Mouse (Mus musculus): ENCODE measurements around the gene Heatr5b. TPM values are rescaled to one million over a fixed set of nuclear protein-coding genes. Genes with fewer than 3 reads are reported as not detected.

Heatr5b gene
- total RNA-seq (2014; rRNA removed) = 52.0 and 56.6 TPM in 2 replicates
- polyA plus RNA-seq (2015; fragmentation: Nextera tagmentation; extraction: Ambion mirVana) = 11.5 and 11.7 TPM in 2 replicates

- ATAC-seq (ENCODE audit: low FRiP score) (peak; percentile 98), DNase-seq (ENCODE audit: low spot score) (peak; percentile 99)
- no peak for TF ChIP-seq CTCF (IDR thresholded peaks at IDR 0.05)
- Histone ChIP-seq H3K27me3 (ENCODE audit: insufficient read depth, low read length) (no peaks in the 10 kb centered on the region), H3K36me3 (ENCODE audit: insufficient read depth, low read length) (peaks cover 22% of the 10 kb centered on the region), H3K4me3 (ENCODE audit: low read depth, low read length) (peak within 1 kb of the TSS; percentile 85), H3K27ac (ENCODE audit: low read depth, low read length) (peak within 1 kb of the TSS; percentile 78), H3K9ac (replicated peaks; ENCODE audit: low read length, poor library complexity, severe bottlenecking) (peak within 1 kb of the TSS; percentile 85), H3K9me3 (ENCODE audit: low read length) (no peaks in the 10 kb centered on the region), H3K4me2 (ENCODE audit: low read depth, low read length, poor library complexity, severe bottlenecking) (peak within 1 kb of the TSS; percentile 89), H3K4me1 (ENCODE audit: insufficient read depth, low read length) (no peaks in the 10 kb centered on the region)
- under 1% methylated on average over 81 of the region's 81 CpGs for WGBS
These were observed at the start of gene Heatr5b, which contains the start of gene Gpatch11 for GRCm38 (mm10) chr17:78834856-78835835. Heatr5b (minus strand) TSS chr17:78835364. Gpatch11 (plus strand) TSS chr17:78835567.

- H3K4me1 ChIP-seq (ENCODE audit: insufficient read depth, low read length) = no peaks in the 10 kb centered on the region
- no peak overlapping the region for H3K27ac ChIP-seq (ENCODE audit: low read depth, low read length)
- DNase-seq (ENCODE audit: low spot score) (no peak), ATAC-seq (ENCODE audit: low FRiP score) (no peak)
- H3K9ac ChIP-seq (replicated peaks; ENCODE audit: low read length, poor library complexity, severe bottlenecking) = no peak overlapping the region
- no peak overlapping the region for H3K4me3 ChIP-seq (ENCODE audit: low read depth, low read length)
- TF ChIP-seq CTCF (IDR thresholded peaks at IDR 0.05) = no peak
- H3K4me2 ChIP-seq (ENCODE audit: low read depth, low read length, poor library complexity, severe bottlenecking) = no peak overlapping the region
- no peaks in the 10 kb centered on the region for H3K9me3 ChIP-seq (ENCODE audit: low read length)
- H3K27me3 ChIP-seq (ENCODE audit: insufficient read depth, low read length) = no peaks in the 10 kb centered on the region
- H3K36me3 ChIP-seq (ENCODE audit: insufficient read depth, low read length) = no peaks in the 10 kb centered on the region
- WGBS = 87% methylated on average over 4 of the region's 4 CpGs
These were observed 48.1 kb upstream of the Heatr5b start for GRCm38 (mm10) chr17:78883291-78883690.

GRCm38 (mm10) chr17:78882401-78883112 is 47.4 kb upstream of the Heatr5b start, which contains the start of gene Eif2ak2:
Eif2ak2 (minus strand) TSS chr17:78882573.
- Histone ChIP-seq H3K9ac (replicated peaks; ENCODE audit: low read length, poor library complexity, severe bottlenecking) (peak within 1 kb of the TSS; percentile 55), H3K36me3 (ENCODE audit: insufficient read depth, low read length) (no peaks in the 10 kb centered on the region), H3K27ac (ENCODE audit: low read depth, low read length) (peak within 1 kb of the TSS; percentile 67), H3K4me2 (ENCODE audit: low read depth, low read length, poor library complexity, severe bottlenecking) (peak within 1 kb of the TSS; percentile 76), H3K4me3 (ENCODE audit: low read depth, low read length) (peak within 1 kb of the TSS; percentile 38), H3K4me1 (ENCODE audit: insufficient read depth, low read length) (no peaks in the 10 kb centered on the region), H3K27me3 (ENCODE audit: insufficient read depth, low read length) (no peaks in the 10 kb centered on the region), H3K9me3 (ENCODE audit: low read length) (no peaks in the 10 kb centered on the region)
- 4% methylated on average over 28 of the region's 28 CpGs for WGBS
- no peak for TF ChIP-seq CTCF (IDR thresholded peaks at IDR 0.05)
- ATAC-seq (ENCODE audit: low FRiP score) (peak; percentile 92), DNase-seq (ENCODE audit: low spot score) (peak; percentile 65)

DNA sequence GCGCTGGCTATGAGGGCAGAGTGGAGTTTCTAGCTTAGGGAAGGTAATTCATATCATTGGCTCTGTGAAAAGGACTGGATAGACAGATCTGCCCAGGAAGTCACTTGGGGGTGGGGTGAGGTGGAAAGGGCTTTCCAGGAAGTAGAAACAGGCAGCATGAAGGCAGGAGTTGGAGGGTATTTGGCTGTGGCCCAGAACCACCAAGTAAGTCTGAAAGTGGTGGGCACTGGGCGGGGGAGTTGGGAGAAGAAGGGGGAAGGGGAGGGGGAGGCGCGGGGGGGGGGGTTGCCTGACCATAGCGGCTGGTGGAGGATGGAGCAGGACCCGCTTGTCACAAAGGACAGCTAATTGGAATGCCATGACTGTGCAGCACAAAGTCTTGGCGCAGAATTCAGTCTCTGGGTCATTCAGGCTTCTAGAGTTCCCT is 46.7 kb upstream of the Heatr5b start:
- 26% methylated on average over 3 of the region's 7 CpGs for WGBS
- DNase-seq (ENCODE audit: low spot score) (peak; percentile 33), ATAC-seq (ENCODE audit: low FRiP score) (peak; percentile 63)
- Histone ChIP-seq H3K36me3 (ENCODE audit: insufficient read depth, low read length) (no peaks in the 10 kb centered on the region), H3K4me1 (ENCODE audit: insufficient read depth, low read length) (no peaks in the 10 kb centered on the region), H3K4me2 (ENCODE audit: low read depth, low read length, poor library complexity, severe bottlenecking) (peak overlapping the region; percentile 76), H3K9ac (replicated peaks; ENCODE audit: low read length, poor library complexity, severe bottlenecking) (peak overlapping the region; percentile 55), H3K4me3 (ENCODE audit: low read depth, low read length) (peak overlapping the region; percentile 38), H3K27me3 (ENCODE audit: insufficient read depth, low read length) (no peaks in the 10 kb centered on the region), H3K27ac (ENCODE audit: low read depth, low read length) (peak overlapping the region; percentile 67), H3K9me3 (ENCODE audit: low read length) (no peaks in the 10 kb centered on the region)
- TF ChIP-seq CTCF (IDR thresholded peaks at IDR 0.05) = no peak

DNA sequence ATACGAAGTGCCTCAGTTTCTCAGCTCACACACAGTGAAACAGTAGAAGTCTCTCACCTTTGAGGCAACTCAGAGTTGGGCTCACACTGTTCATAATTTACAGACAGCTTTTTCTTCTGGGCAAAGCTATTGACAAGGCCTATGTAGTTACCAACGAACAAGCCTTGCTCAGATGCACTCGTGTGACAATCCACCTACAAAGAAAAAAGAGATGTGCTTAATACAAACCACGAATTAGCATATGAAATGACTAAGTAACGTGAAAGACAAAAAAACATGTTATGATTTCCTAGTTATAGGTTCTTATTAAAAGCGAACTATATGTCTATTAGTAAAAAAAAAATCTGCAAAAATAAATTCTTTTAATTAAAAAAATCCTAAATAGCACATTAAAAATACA is 38.7 kb upstream of the Heatr5b start:
- H3K4me1 ChIP-seq (ENCODE audit: insufficient read depth, low read length) = no peaks in the 10 kb centered on the region
- ATAC-seq (ENCODE audit: low FRiP score) (no peak), DNase-seq (ENCODE audit: low spot score) (no peak)
- no peak overlapping the region for H3K9ac ChIP-seq (replicated peaks; ENCODE audit: low read length, poor library complexity, severe bottlenecking)
- H3K36me3 ChIP-seq (ENCODE audit: insufficient read depth, low read length) = no peaks in the 10 kb centered on the region
- no peak overlapping the region for H3K27ac ChIP-seq (ENCODE audit: low read depth, low read length)
- H3K4me2 ChIP-seq (ENCODE audit: low read depth, low read length, poor library complexity, severe bottlenecking) = no peak overlapping the region
- H3K9me3 ChIP-seq (ENCODE audit: low read length) = no peaks in the 10 kb centered on the region
- no peak overlapping the region for H3K4me3 ChIP-seq (ENCODE audit: low read depth, low read length)
- WGBS = 88% methylated on average over 6 of the region's 6 CpGs
- no peak for TF ChIP-seq CTCF (IDR thresholded peaks at IDR 0.05)
- H3K27me3 ChIP-seq (ENCODE audit: insufficient read depth, low read length) = no peaks in the 10 kb centered on the region

Measured in midbrain, postnatal 0 days (tissue).